Mouse (Mus musculus) liver, embryonic 14.5 days (tissue): ENCODE data around the gene Atp5g1. TPM values are rescaled to one million over a fixed set of nuclear protein-coding genes. Genes with fewer than 3 reads are reported as not detected.

ENCODE experiments used
- ATAC-seq: fragments of 200-750 bp; cut with Nextera tagmentation; 2 replicates; pipeline ENCODE4 v1.8.0; 2017; ENCODE audit warnings: moderate number of reproducible peaks, mild to moderate bottlenecking, moderate library complexity; ENCODE audit not compliant: insufficient read depth
- DNase-seq, 3 experiments: peaks; one replicate each; pipeline ENCODE4 v3.0.0-alpha.2; 2012 to 2013; ENCODE audit warnings: low read depth in 3 of 3, low spot score in 3 of 3
- H3K27ac ChIP-seq: fragments of 300-500 bp; sonication (generic); 2 replicates; pipeline ENCODE4 v1.5.1; 2014; ENCODE audit warnings: moderate library complexity, mild to moderate bottlenecking, control low read depth, inconsistent platforms
- H3K27me3 ChIP-seq: fragments of 300-500 bp; sonication (generic); 2 replicates; pipeline ENCODE4 v1.6.1; 2014; ENCODE audit warnings: mild to moderate bottlenecking, low read length, moderate library complexity; ENCODE audit not compliant: control insufficient read depth, insufficient read depth
- H3K36me3 ChIP-seq: fragments of 300-500 bp; sonication (generic); replicated peaks from 2 replicates; pipeline ENCODE4 v1.6.1; 2014; ENCODE audit warnings: low read depth; ENCODE audit not compliant: control insufficient read depth, insufficient read depth
- H3K4me1 ChIP-seq, 2 experiments: fragments of 200-500 bp in 1 of 2; fragments of 300-500 bp in 1 of 2; sonication (generic) in 1 of 2; replicated peaks; 2 replicates each; pipeline ENCODE4 v1.6.1; 2012 to 2014; ENCODE audit warnings: antibody characterized with exemption in 1 of 2, inconsistent platforms in 1 of 2, low read length in 1 of 2; ENCODE audit not compliant: control insufficient read depth in 2 of 2, insufficient read depth in 2 of 2
- H3K4me2 ChIP-seq: fragments of 300-500 bp; sonication (generic); 2 replicates; pipeline ENCODE4 v1.6.1; 2014; ENCODE audit warnings: low read depth, mild to moderate bottlenecking, control low read depth, moderate library complexity
- H3K4me3 ChIP-seq, 2 experiments: fragments of 200-500 bp in 1 of 2; fragments of 300-500 bp in 1 of 2; sonication (generic) in 1 of 2; 2 replicates each; pipeline ENCODE4 v1.5.1; 2012 to 2014; ENCODE audit warnings: low read depth in 2 of 2, low read length in 2 of 2, mild to moderate bottlenecking in 2 of 2, control low read depth in 1 of 2, inconsistent platforms in 1 of 2, moderate library complexity in 1 of 2; ENCODE audit not compliant: insufficient read depth in 1 of 2
- H3K9ac ChIP-seq: fragments of 300-500 bp; sonication (generic); replicated peaks from 2 replicates; pipeline ENCODE4 v1.6.1; 2014; ENCODE audit warnings: mild to moderate bottlenecking, control low read depth, moderate library complexity
- H3K9me3 ChIP-seq: fragments of 300-500 bp; sonication (generic); 2 replicates; pipeline ENCODE4 v1.6.1; 2016; ENCODE audit warnings: low read length, mixed read lengths; ENCODE audit not compliant: control insufficient read depth
- CTCF ChIP-seq: IDR thresholded peaks from 2 replicates; pipeline ENCODE4 v1.5.1; 2016; ENCODE audit warnings: antibody characterized with exemption, low read depth, control low read depth
- EP300 ChIP-seq: IDR thresholded peaks from 2 replicates; pipeline ENCODE4 v1.6.1; 2016; ENCODE audit warnings: antibody characterized with exemption, low read depth
- WGBS: fragments of 180-500 bp; shearing (Covaris S2); extraction: QIAGEN DNeasy Blood & Tissue Kit; methylation state at CpG from one replicate; pipeline ENCODE4 v1.1.7; 2014; ENCODE audit not compliant: insufficient replicate concordance; 5-methylcytosine and 5-hydroxymethylcytosine counted together
- polyA plus RNA-seq, 2 experiments: library from polyadenylated mRNA; depleted of rRNA in 1 of 2; stranded (reverse) in 1 of 2; unstranded in 1 of 2; fragments of >200 nt; fragmentation: Nextera tagmentation in 1 of 2; extraction: Ambion mirVana in 1 of 2; gene quantifications; 2 replicates each; pipeline versions ENCODE4 v1.2.1 to v1.2.3; 2012 to 2014

Atp5g1 gene
- polyA plus RNA-seq, 2 experiments, result 213 to 650 TPM

DNA sequence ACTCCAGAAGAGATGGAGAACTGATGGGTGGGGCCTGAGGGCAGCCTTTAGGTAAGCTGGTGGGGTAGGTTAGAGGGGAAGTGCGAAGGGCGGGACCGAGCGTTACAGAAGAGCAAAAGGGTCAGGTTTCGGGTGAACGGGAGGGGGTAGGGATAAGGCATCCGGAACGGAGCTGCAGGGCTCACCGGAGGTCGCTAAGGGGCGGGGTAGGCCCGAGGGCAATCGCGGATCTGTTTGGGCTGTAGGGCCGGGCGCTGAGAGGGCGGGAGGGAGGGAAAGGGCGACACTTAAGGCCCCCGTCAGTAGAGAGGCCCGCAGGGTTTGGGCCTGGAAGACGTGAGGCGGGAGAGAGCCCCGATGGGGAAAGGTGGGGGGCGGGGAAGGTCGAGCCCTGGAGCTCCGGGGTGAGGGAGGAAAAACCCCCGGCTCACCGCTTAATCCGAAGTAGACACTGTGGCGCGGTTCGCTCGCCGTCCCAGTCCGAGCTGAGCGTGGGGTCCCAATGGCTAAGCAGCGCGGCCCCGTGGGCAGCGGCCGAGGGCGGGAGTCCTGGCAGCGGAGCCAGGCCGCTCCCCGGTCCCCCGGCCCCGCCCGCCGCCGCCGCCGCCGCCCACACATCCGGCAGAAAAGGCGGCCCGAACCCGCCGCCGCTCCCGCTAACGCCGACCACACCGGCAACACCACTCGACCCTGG lies 10.8 kb downstream of the Atp5g1 start:
- TF ChIP-seq CTCF, result peak; percentile 25; the same call in 1 of the 2 replicates
- no peak for TF ChIP-seq EP300
- Histone ChIP-seq H3K36me3 (peaks cover 15% of the 10 kb centered on the region), H3K9ac (peak overlapping the region; percentile 91), H3K4me1 (peaks cover 10 to 19% of the 10 kb centered on the region in 2 experiments), H3K27me3 (no peaks in the 10 kb centered on the region), H3K4me3 (peak overlapping the region; percentile 75 to 92), H3K27ac (peak overlapping the region; percentile 61), H3K4me2 (peak overlapping the region; percentile 64), H3K9me3 (no peaks in the 10 kb centered on the region)
- under 1% methylated on average over 50 of the region's 64 CpGs for WGBS
- DNase-seq (peak in 1 of 3 experiments; percentile 40), ATAC-seq (peak; percentile 79)

DNA sequence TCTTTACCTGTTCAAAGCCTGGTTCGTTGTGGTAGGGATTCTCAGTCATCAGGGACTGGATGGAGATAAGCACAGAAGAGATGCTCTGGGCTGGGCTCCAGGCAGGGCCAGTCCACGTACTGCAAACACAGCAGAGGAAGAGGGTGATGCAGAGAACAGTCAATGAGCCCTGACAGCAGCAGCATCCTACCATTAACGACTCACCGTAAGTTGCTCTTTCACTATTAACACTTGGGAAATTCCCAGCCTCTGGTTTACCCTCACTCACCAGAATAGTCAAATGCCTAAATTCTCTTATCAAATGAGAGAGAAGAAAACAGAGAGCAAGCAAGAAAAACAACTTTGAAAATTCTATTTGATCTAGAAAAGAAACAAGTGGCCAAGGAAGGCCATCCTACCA lies 17.2 kb downstream of the Atp5g1 start:
- TF ChIP-seq EP300, result no peak
- TF ChIP-seq CTCF, result no peak
- no peak overlapping the region for H3K27ac ChIP-seq
- ATAC-seq (no peak), DNase-seq (no peak)
- H3K36me3 ChIP-seq, result peaks cover 63% of the 10 kb centered on the region
- H3K9me3 ChIP-seq, result no peaks in the 10 kb centered on the region
- no peaks in the 10 kb centered on the region for H3K27me3 ChIP-seq
- H3K4me2 ChIP-seq, result no peak overlapping the region
- H3K4me3 ChIP-seq, result no peak overlapping the region
- peaks cover 0 to 3% of the 10 kb centered on the region in 2 experiments; a peak in 1 of 4 replicates for H3K4me1 ChIP-seq
- 78% methylated on average over 4 of the region's 4 CpGs for WGBS
- no peak overlapping the region for H3K9ac ChIP-seq

DNA sequence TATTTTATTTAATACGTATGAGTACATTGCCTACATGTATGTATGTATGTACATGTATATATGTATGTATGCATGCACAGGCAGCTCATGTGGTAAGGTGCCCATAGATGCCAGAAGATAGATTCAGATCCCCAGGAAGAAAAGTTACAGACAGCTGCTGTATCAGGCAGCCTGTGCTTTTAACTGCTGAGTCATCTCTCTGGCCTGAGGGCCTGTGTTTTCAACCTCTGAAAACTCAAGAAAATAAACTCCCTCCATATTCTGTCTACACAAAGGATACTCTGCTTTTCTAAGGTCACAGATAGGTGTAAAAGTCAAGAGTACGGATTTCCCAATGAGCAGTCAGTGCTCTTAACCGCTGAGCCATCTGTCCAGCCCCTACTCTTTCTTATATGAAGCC lies 24.6 kb downstream of the Atp5g1 start:
- no peak for DNase-seq
- Histone ChIP-seq H3K4me1 (no peaks in the 10 kb centered on the region), H3K27ac (no peak overlapping the region; the same call in 1 of the 2 replicates), H3K4me3 (no peak overlapping the region), H3K27me3 (no peaks in the 10 kb centered on the region), H3K9ac (no peak overlapping the region), H3K36me3 (peaks cover 79% of the 10 kb centered on the region), H3K9me3 (no peaks in the 10 kb centered on the region), H3K4me2 (no peak overlapping the region)
- no peak for ATAC-seq
- TF ChIP-seq EP300 (no peak), CTCF (no peak)
- WGBS, result 87% methylated on average over 3 of the region's 3 CpGs

DNA sequence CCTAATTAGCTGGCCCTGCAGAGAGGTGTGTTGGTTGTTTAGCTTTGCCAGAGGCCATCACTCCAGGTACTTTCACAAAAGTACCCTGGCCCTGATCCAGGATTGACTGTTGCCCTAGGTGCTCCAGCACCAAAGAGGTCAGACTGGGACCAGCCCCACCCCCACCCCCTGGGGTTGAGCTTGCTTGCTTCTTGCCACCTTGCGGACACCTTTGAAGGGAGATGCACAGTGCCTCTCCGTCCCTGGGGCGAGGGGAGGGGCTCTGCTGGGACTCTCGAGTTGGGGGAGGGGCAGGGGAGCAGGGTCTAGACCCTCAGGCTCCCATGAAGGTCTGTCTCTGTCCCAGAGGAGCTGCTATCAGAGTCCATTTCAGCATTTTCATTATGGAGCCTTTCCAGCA lies 25.5 kb downstream of the Atp5g1 start:
- no peak for DNase-seq
- Histone ChIP-seq H3K4me1 (no peaks in the 10 kb centered on the region), H3K9ac (no peak overlapping the region), H3K4me2 (no peak overlapping the region), H3K36me3 (peaks cover 75% of the 10 kb centered on the region), H3K27ac (no peak overlapping the region), H3K27me3 (no peaks in the 10 kb centered on the region), H3K4me3 (no peak overlapping the region), H3K9me3 (no peaks in the 10 kb centered on the region)
- ATAC-seq, result no peak
- 78% methylated on average over 4 of the region's 4 CpGs for WGBS
- TF ChIP-seq EP300 (no peak), CTCF (no peak)

- Histone ChIP-seq H3K4me3 (no peak overlapping the region), H3K4me2 (no peak overlapping the region), H3K27ac (no peak overlapping the region), H3K27me3 (no peaks in the 10 kb centered on the region), H3K4me1 (no peaks in the 10 kb centered on the region), H3K36me3 (peaks cover 65% of the 10 kb centered on the region), H3K9me3 (no peaks in the 10 kb centered on the region), H3K9ac (no peak overlapping the region)
- DNase-seq (no peak), ATAC-seq (no peak)
- TF ChIP-seq EP300 (no peak), CTCF (no peak)
- 77% methylated on average over 4 of the region's 4 CpGs for WGBS
These were observed 27.7 kb downstream of the Atp5g1 start for GRCm38 (mm10) chr11:96047469-96048373.
